Mouse (Mus musculus): ENCODE results near the gene Robo1.

Robo1 gene

GRCm38 (mm10) chr16:72686480-72687053 is 378.5 kb downstream of the Robo1 start:
- DNase-seq, result no peak

GRCm38 (mm10) chr16:72687651-72688050 is 379.5 kb downstream of the Robo1 start:
- DNase-seq, result no peak

- no peak for DNase-seq
Measured at GRCm38 (mm10) chr16:72688185-72688681, 380.1 kb downstream of the Robo1 start.

- no peak for DNase-seq
Measured at GRCm38 (mm10) chr16:72691909-72692308, 383.8 kb downstream of the Robo1 start.

GRCm38 (mm10) chr16:72693446-72694274 is 385.6 kb downstream of the Robo1 start:
- no peak for DNase-seq

GRCm38 (mm10) chr16:72694787-72695186 is 386.7 kb downstream of the Robo1 start:
- DNase-seq, result no peak

- no peak for DNase-seq
Measured at GRCm38 (mm10) chr16:72699238-72700006, 391.3 kb downstream of the Robo1 start.

- DNase-seq, result no peak
Measured at GRCm38 (mm10) chr16:72700297-72700696, 392.2 kb downstream of the Robo1 start.

GRCm38 (mm10) chr16:72703486-72703885 is 395.4 kb downstream of the Robo1 start:
- DNase-seq, result no peak

GRCm38 (mm10) chr16:72705851-72706250 is 397.7 kb downstream of the Robo1 start:
- DNase-seq, result no peak

- DNase-seq, result no peak
Measured at GRCm38 (mm10) chr16:72708526-72708925, 400.4 kb downstream of the Robo1 start.

- DNase-seq, result no peak
Measured at GRCm38 (mm10) chr16:72717118-72717802, 409.2 kb downstream of the Robo1 start.

- no peak for DNase-seq
Measured at GRCm38 (mm10) chr16:72719063-72719462, 411.0 kb downstream of the Robo1 start.

- no peak for DNase-seq
Measured at GRCm38 (mm10) chr16:72720979-72721378, 412.9 kb downstream of the Robo1 start.

GRCm38 (mm10) chr16:72721713-72722481 is 413.8 kb downstream of the Robo1 start:
- DNase-seq, result no peak

- DNase-seq, result no peak
Measured at GRCm38 (mm10) chr16:72734234-72734633, 426.1 kb downstream of the Robo1 start.

GRCm38 (mm10) chr16:72735175-72735574 is 427.1 kb downstream of the Robo1 start:
- DNase-seq, result no peak

- no peak for DNase-seq
Measured at GRCm38 (mm10) chr16:72735588-72735987, 427.5 kb downstream of the Robo1 start.

- no peak for DNase-seq
Measured at GRCm38 (mm10) chr16:72737154-72737553, 429.0 kb downstream of the Robo1 start.

GRCm38 (mm10) chr16:72740218-72740617 is 432.1 kb downstream of the Robo1 start:
- DNase-seq, result no peak

- no peak for DNase-seq
Measured at GRCm38 (mm10) chr16:72747696-72748095, 439.6 kb downstream of the Robo1 start.
